Mouse (Mus musculus): ENCODE measurements around the gene Bst2.

- TF ChIP-seq CTCF (IDR thresholded peaks at IDR 0.05; ENCODE audit: low read depth, low read length) (no peak), EP300 (IDR thresholded peaks at IDR 0.05; ENCODE audit: insufficient read depth, low read depth, low read length) (no peak)
These were observed 33.2 kb upstream of the Bst2 start for GRCm38 (mm10) chr8:71570291-71570954.
